Mouse (Mus musculus): ENCODE measurements around the gene Tmco4.

DNA sequence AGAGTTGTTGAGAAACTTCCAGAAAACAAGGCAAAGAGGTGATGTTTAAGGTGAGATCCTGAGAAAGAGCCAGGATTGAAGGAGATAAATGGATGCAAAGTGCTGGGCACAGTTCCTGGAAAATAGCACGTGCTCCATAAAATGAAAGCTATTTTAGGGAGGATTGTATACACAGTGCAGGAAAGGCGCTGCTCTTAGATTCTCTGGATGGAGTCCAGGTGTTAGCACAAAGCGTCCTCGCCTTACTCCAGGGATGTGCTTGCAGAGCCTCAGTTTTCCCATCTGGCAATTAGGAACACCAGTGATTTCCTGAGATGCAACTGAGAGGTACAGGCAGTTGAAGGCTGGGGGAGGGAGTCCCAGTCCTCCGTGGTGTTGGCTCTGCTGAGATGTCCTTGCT, 123.5 kb downstream of the Tmco4 start:
- TF ChIP-seq POLR2A (IDR thresholded peaks at IDR 0.05; ENCODE audit: insufficient read depth, low read depth, low read length) (no peak), CTCF (IDR thresholded peaks at IDR 0.05) (no peak), EP300 (IDR thresholded peaks at IDR 0.05; ENCODE audit: insufficient read depth, low read depth, low read length) (no peak)
